10 mouse cellular contexts compared by ENCODE assay signal in the genomic region with DNA sequence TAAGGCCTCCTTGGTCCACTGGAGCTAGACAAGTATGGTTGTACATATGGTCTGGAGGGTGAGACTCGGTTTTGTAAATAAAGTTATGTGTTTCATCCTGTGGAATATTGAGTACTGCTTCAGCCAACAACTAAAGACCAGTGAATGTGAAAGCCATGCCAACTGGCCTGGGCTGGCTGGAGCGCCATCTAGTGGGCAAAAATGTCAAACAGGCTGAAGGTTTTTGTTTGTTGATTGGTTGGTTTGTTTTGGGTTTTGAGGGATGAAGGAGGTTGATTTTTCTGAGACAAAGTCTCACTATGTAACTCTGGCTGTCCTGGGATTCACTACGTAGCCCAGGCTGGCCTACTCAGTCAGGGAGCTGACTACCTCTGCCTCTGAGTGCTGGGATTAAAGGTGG. TPM values are rescaled to one million over a fixed set of nuclear protein-coding genes. Genes with fewer than 3 reads are reported as not detected.
DNase-seq lines count a peak whose midpoint lies in the region; ATAC-seq lines count a peak whose summit lies in the region.
"Had no signal": no experiment of that assay in that cellular context is flagged by ENCODE, and none has a peak within 500 bp of the region (broad histone marks: within the 10 kb centered on the region; RNA-seq: fewer than 3 reads in every experiment).

No protein-coding gene starts in this region.

- no peak overlapping the region for H3K4me2 ChIP-seq in hindbrain, embryonic 14.5 days (replicated peaks)
- H3K4me2 ChIP-seq in hindbrain, embryonic 16.5 days (ENCODE audit: low read length) = no peak overlapping the region
- H3K4me2 ChIP-seq: stomach, embryonic 15.5 days had no signal

- H3K9ac ChIP-seq in hindbrain, embryonic 14.5 days = no peak overlapping the region
- H3K9ac ChIP-seq in hindbrain, embryonic 16.5 days (ENCODE audit: low read depth, low read length) = no peak overlapping the region
- H3K9ac ChIP-seq: stomach, embryonic 15.5 days had no signal

- no peak for ATAC-seq in hindbrain, embryonic 14.5 days (ENCODE audit: low FRiP score)
- ATAC-seq in hindbrain, embryonic 16.5 days = no peak
- ATAC-seq in megakaryocyte, adult 5-6 weeks (ENCODE audit: poor library complexity, severe bottlenecking) = peak; percentile 19; the same call in 1 of the 2 replicates

- peaks cover 29% of the 10 kb centered on the region for H3K4me1 ChIP-seq in hindbrain, embryonic 14.5 days (replicated peaks; ENCODE audit: control insufficient read depth, insufficient read depth, low read length)
- peaks cover 31% of the 10 kb centered on the region for H3K4me1 ChIP-seq in hindbrain, embryonic 16.5 days (ENCODE audit: control insufficient read depth, insufficient read depth, low read depth, low read length)

- peaks cover 20% of the 10 kb centered on the region for H3K27me3 ChIP-seq in hindbrain, embryonic 14.5 days (ENCODE audit: control insufficient read depth, insufficient read depth, low read length)
- H3K27me3 ChIP-seq in hindbrain, embryonic 16.5 days (replicated peaks; ENCODE audit: control insufficient read depth, insufficient read depth, low read length) = peaks cover 8% of the 10 kb centered on the region; the same call in 1 of the 2 replicates
- H3K27me3 ChIP-seq: stomach, embryonic 15.5 days had no signal

- H3K36me3 ChIP-seq in hindbrain, embryonic 14.5 days (replicated peaks; ENCODE audit: control insufficient read depth, insufficient read depth) = peaks cover 15% of the 10 kb centered on the region
- peaks cover 12% of the 10 kb centered on the region for H3K36me3 ChIP-seq in hindbrain, embryonic 16.5 days (ENCODE audit: control insufficient read depth, insufficient read depth, low read length)

- H3K27ac ChIP-seq in hindbrain, embryonic 14.5 days = no peak overlapping the region
- H3K27ac ChIP-seq in hindbrain, embryonic 16.5 days (ENCODE audit: low read depth, low read length) = no peak overlapping the region
- H3K27ac ChIP-seq: stomach, embryonic 15.5 days had no signal

- H3K9me3 ChIP-seq in hindbrain, embryonic 14.5 days (ENCODE audit: control insufficient read depth, low read length) = no peaks in the 10 kb centered on the region
- no peaks in the 10 kb centered on the region for H3K9me3 ChIP-seq in hindbrain, embryonic 16.5 days (ENCODE audit: control insufficient read depth, low read length)
- H3K9me3 ChIP-seq: stomach, embryonic 15.5 days had no signal

- WGBS in hindbrain, embryonic 14.5 days = 12% methylated on average over 3 of the region's 3 CpGs
- WGBS in hindbrain, embryonic 16.5 days = 7% methylated on average over 3 of the region's 3 CpGs

- DNase-seq in hindbrain, embryonic 14.5 days (ENCODE audit: low spot score) = peak; percentile 86
- peak; percentile 85 for DNase-seq in CD4-positive, CD25-positive, alpha-beta regulatory T cell, adult 2 months (ENCODE audit: low read depth, low spot score)
- DNase-seq in adrenal gland, postnatal 36 days = peak; percentile 77 to 84
- DNase-seq in frontal cortex, postnatal 36 days (ENCODE audit: low spot score in 2 of 2) = peak; percentile 61 to 78
- peak; percentile 61 to 88 for DNase-seq in layer of hippocampus, postnatal 25 days (ENCODE audit: extremely low spot score in 1 of 2, low spot score in 1 of 2)
- DNase-seq in thymus, postnatal 25 days = peak; percentile 76

- H3K4me3 ChIP-seq in hindbrain, embryonic 14.5 days (replicated peaks; ENCODE audit: low read length) = no peak overlapping the region
- H3K4me3 ChIP-seq in hindbrain, embryonic 16.5 days (ENCODE audit: low read length) = no peak overlapping the region
- H3K4me3 ChIP-seq: stomach, embryonic 15.5 days had no signal

RNA-seq across cellular contexts. Expression of a gene that starts 1.5 kb away (rescaled TPM):
- polyA plus RNA-seq in hindbrain, embryonic 14.5 days (2014; fragmentation: Nextera tagmentation; extraction: Ambion mirVana) = 3.3 TPM in 2 replicates
- polyA plus RNA-seq in hindbrain, embryonic 16.5 days (2015; fragmentation: Nextera tagmentation; extraction: Ambion mirVana) = 3.3 and 4.4 TPM in 2 replicates
- under 1 TPM; 0.20 to 0.66 TPM for total RNA-seq in adrenal gland, postnatal 36 days (2021)
- total RNA-seq in layer of hippocampus, postnatal 25 days (2021) = 1 to 10 TPM; 4.7 to 5.2 TPM
- total RNA-seq in megakaryocyte, adult 5-6 weeks (2015) = not detected in 2 replicates
- total RNA-seq in megakaryocyte, adult 5-6 weeks (2017) = not detected in 2 replicates
- total RNA-seq: common myeloid progenitor, adult 5-6 weeks had no signal

RNA-seq across cellular contexts. Expression of a gene that starts 3.6 kb away (rescaled TPM):
- polyA plus RNA-seq in hindbrain, embryonic 14.5 days (2014; fragmentation: Nextera tagmentation; extraction: Ambion mirVana) = 65.8 and 71.4 TPM in 2 replicates
- polyA plus RNA-seq in hindbrain, embryonic 16.5 days (2015; fragmentation: Nextera tagmentation; extraction: Ambion mirVana) = 75.8 and 78.6 TPM in 2 replicates
- 10 to 100 TPM; 27.9 to 29.2 TPM for total RNA-seq in adrenal gland, postnatal 36 days (2021)
- total RNA-seq in layer of hippocampus, postnatal 25 days (2021) = 10 to 100 TPM; 42.4 to 44.9 TPM
- 8.3 and 12.5 TPM in 2 replicates for total RNA-seq in megakaryocyte, adult 5-6 weeks (2015)
- total RNA-seq in megakaryocyte, adult 5-6 weeks (2017) = 15.7 and 18.9 TPM in 2 replicates

RNA-seq across cellular contexts. Expression of a gene that starts 3.6 kb away (rescaled TPM):
- 44.9 and 49.3 TPM in 2 replicates for polyA plus RNA-seq in hindbrain, embryonic 14.5 days (2014; fragmentation: Nextera tagmentation; extraction: Ambion mirVana)
- polyA plus RNA-seq in hindbrain, embryonic 16.5 days (2015; fragmentation: Nextera tagmentation; extraction: Ambion mirVana) = 51.4 and 59.0 TPM in 2 replicates
- total RNA-seq in adrenal gland, postnatal 36 days (2021) = 10 to 100 TPM; 16.7 to 27.4 TPM
- total RNA-seq in layer of hippocampus, postnatal 25 days (2021) = 10 to 100 TPM; 16.4 to 18.5 TPM
- 12.8 and 15.5 TPM in 2 replicates for total RNA-seq in megakaryocyte, adult 5-6 weeks (2015)
- 14.2 and 21.7 TPM in 2 replicates for total RNA-seq in megakaryocyte, adult 5-6 weeks (2017)

RNA-seq across cellular contexts. Expression of a gene that starts 5.8 kb away (rescaled TPM):
- 32.6 and 33.5 TPM in 2 replicates for polyA plus RNA-seq in hindbrain, embryonic 14.5 days (2014; fragmentation: Nextera tagmentation; extraction: Ambion mirVana)
- 45.8 and 46.6 TPM in 2 replicates for polyA plus RNA-seq in hindbrain, embryonic 16.5 days (2015; fragmentation: Nextera tagmentation; extraction: Ambion mirVana)
- 10 to 100 TPM; 20.4 to 21.6 TPM for total RNA-seq in adrenal gland, postnatal 36 days (2021)
- total RNA-seq in layer of hippocampus, postnatal 25 days (2021) = 10 to 100 TPM; 16.1 to 16.3 TPM
- 34.3 and 37.7 TPM in 2 replicates for total RNA-seq in megakaryocyte, adult 5-6 weeks (2015)
- total RNA-seq in megakaryocyte, adult 5-6 weeks (2017) = 46.7 and 57.3 TPM in 2 replicates

RNA-seq across cellular contexts. Expression of a gene that starts 11.9 kb away (rescaled TPM):
- polyA plus RNA-seq in hindbrain, embryonic 14.5 days (2014; fragmentation: Nextera tagmentation; extraction: Ambion mirVana) = 47.1 and 51.7 TPM in 2 replicates
- polyA plus RNA-seq in hindbrain, embryonic 16.5 days (2015; fragmentation: Nextera tagmentation; extraction: Ambion mirVana) = 45.7 and 46.0 TPM in 2 replicates
- 10 to 100 TPM; 43.7 to 49.9 TPM for total RNA-seq in adrenal gland, postnatal 36 days (2021)
- total RNA-seq in layer of hippocampus, postnatal 25 days (2021) = 10 to 100 TPM; 38.1 to 41.0 TPM
- total RNA-seq in megakaryocyte, adult 5-6 weeks (2015) = 6.8 and 9.3 TPM in 2 replicates
- 14.8 and 15.2 TPM in 2 replicates for total RNA-seq in megakaryocyte, adult 5-6 weeks (2017)
